Mouse (Mus musculus) central nervous system, embryonic 18 days (tissue): ENCODE data around the gene Lrrc40. TPM values are rescaled to one million over a fixed set of nuclear protein-coding genes. Genes with fewer than 3 reads are reported as not detected.

Source experiments
- polyA plus RNA-seq: library from polyadenylated mRNA; depleted of rRNA; stranded (reverse); fragments of >200 nt; gene quantifications from 2 replicates; pipeline ENCODE4 v1.2.3, GENCODE M21; 2012; rRNA removed

Gene Lrrc40
- polyA plus RNA-seq: 31.2 and 32.4 TPM in 2 replicates

GRCm38 (mm10) chr3:158036329-158036988 is at the start of gene Lrrc40, which contains the start of gene Srsf11:
Gene Lrrc40 (plus strand): TSS chr3:158036662.
Gene Srsf11 (minus strand): TSS chr3:158036639.

Other genes with a start within 250 kb of the Lrrc40 start
- gene Cth, start 111.6 kb upstream of the Lrrc40 start, polyA plus RNA-seq: 2.0 and 2.7 TPM in 2 replicates
- gene Ankrd13c, start 89.4 kb upstream of the Lrrc40 start, polyA plus RNA-seq: 31.7 and 34.6 TPM in 2 replicates
- 490 and 523 TPM in 2 replicates for gene Srsf11, start within 50 bp of the Lrrc40 start, polyA plus RNA-seq